Mouse (Mus musculus) heart, postnatal 25 days (tissue): ENCODE results near the gene Nmnat3. TPM values are rescaled to one million over a fixed set of nuclear protein-coding genes. Genes with fewer than 3 reads are reported as not detected.

Experiments
- DNase-seq: peaks from one replicate; pipeline ENCODE4 v3.0.0; 2022; ENCODE audit warnings: low spot score
- intact Hi-C: fragments of 180-260 bp; cut with DNase I; formaldehyde crosslinking; loops from one replicate; pipeline ENCODE4 v1.15.1; 2025
- total RNA-seq, 2 experiments: library from RNA; stranded (reverse); gene quantifications; 2 replicates each; pipeline ENCODE4 v1.2.3; 2021

The Nmnat3 gene
- total RNA-seq, 2 experiments from 2014 or later, result 11.4 to 11.8 TPM

GRCm38 (mm10) chr9:98307011-98307410 lies 19.8 kb downstream of the Nmnat3 start:
- intact Hi-C loops, result no loop called here
- DNase-seq, result no peak

GRCm38 (mm10) chr9:98311316-98311965 lies 24.2 kb downstream of the Nmnat3 start:
- no peak for DNase-seq
- intact Hi-C loops, result no loop called here

GRCm38 (mm10) chr9:98312622-98313374 lies 25.6 kb downstream of the Nmnat3 start:
- intact Hi-C loops, result no loop called here
- DNase-seq, result no peak

DNA sequence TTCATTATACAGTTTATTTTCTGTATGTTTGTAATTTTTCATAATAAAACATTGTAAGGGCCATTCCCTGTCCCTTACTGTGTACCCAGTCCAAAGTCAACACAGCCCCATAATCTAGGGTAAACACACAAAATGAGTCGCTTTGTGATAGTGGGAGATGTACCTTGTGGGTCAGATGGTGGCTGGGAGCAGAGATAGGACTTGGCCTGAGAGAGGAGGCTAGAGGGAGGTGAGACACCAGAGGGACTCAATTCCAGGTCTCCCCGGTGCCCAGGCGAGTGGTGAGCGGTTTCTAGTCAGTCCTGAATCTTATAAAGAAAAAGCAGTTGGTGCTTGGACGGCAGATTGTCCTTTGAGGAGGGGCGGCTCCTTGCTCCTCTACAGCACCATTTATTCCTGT lies 26.4 kb downstream of the Nmnat3 start:
- intact Hi-C loops, result no loop called here
- DNase-seq, result no peak

DNA sequence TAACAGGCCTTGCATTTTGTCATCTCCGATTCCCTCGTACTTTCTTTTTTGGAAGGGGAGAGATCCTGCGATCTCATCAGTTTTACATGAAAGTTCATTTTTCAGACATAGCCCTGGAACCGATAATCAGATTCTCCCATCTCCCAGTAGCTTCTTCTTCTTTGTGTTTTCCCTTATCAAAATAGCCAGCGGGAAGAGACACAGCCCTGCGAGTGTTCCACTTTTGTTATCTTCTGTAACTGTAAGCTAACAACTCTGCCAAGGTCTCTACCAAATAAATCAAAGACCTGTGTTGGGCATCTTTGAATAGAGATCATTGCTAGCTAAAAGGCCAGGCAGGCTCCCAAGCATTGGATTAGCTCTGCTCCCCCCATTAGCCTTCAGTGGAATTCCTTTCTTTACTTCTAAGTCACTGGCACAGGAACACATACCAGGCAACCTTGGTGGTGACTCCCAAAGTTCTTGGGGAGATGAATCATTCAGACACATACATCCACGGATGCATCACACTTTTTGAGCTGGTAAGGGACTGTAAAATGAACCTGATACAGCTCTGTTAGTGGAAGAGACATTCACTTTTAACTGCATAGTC lies 26.9 kb downstream of the Nmnat3 start:
- DNase-seq, result no peak
- intact Hi-C loops, result no loop called here

DNA sequence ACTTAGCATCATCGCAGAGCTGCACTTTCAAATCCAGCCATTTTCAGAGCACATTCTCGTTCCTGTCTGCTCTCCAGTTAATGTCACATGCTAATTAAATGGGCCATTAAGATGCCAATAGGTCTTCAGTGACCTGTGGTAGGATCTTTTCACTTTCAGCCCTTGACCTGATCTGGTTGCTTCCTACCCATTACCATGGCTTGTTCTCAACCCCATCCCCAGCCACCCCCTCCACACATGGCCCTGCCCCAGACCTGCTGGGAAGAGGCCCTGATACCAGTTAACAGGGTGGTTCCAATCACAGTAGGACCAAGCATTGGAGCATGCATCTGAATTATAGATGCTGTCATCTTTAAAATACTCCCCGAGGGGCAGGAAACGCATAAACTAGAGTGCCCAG lies 30.7 kb downstream of the Nmnat3 start:
- no peak for DNase-seq
- intact Hi-C loops, result no loop called here

GRCm38 (mm10) chr9:98318875-98319274 lies 31.6 kb downstream of the Nmnat3 start:
- no peak for DNase-seq
- intact Hi-C loops, result no loop called here

DNA sequence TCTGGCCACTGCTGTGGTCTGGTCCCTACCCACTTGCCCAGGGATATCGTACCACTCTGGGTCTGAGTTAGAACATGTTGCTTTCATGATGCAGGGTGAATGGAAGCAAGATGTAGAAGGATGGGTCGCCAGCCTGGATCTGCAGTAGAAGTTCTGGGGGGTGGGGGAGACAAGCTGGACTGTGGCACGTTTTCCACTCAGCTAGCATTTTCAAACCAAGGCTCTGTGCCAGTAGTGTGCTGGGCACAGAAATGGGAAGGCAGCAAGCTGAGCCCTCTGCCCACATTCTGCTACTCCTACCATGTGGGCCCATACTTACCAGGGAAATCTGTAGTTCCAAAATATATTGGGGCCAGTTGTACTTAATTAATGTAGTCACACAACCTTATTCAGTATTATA lies 33.5 kb downstream of the Nmnat3 start:
- DNase-seq, result no peak
- intact Hi-C loops, result no loop called here

DNA sequence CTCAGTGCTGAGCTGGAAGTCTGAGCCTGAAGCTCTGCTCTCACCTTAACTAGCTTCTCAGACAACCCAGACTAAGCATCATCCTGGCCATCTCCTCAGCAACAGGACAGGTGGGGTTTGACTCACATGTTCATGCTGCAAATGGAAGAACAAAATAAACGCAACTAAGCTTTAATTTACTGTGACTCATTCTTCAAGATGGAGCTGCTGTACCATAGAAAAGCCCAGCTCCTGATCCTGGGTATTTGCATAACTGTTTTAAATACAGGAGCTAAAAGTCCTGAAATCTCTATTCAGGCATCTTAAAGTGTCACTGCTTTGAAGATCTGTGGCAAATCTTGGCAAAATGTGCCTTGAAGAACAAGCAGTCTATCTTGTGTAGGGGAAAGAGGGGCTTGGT lies 38.9 kb downstream of the Nmnat3 start:
- intact Hi-C loops, result no loop called here
- DNase-seq, result no peak

DNA sequence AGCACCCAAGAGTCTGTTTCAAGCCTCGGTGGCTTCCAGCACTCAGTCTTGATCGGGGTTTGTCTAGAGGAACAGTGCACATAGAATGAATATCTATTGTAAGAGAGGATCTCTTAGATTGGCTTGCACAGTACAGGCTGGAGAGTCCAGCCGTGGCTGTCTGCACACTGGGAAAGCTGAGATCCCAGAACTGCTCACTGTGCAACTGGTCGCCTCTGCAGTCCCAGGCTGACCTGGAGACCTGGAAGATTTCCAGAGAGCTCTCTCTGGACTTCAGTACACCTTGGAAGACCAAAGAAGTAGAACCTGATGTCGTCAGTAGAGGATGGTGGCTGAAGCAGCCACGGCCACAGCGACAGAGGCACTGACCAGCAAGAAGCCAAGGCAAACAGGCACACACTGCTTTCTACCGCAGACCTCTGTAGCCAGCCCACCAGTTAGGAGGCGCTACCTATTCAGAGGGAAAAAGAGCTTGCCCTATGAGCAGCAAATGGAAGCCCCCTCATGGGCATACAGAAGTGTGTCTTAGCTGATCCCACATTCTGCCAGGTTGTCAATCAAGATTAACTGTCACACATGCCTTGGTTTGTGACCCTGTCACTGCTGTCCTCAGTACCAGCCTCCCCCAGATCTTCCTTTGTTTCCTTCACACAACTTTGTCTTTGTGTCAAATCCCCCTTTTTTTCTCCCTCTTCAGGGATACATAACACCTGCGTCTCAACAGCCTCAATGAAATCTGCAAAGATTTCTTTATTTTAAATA lies 41.4 kb downstream of the Nmnat3 start:
- no peak for DNase-seq
- intact Hi-C loops, result no loop called here

DNA sequence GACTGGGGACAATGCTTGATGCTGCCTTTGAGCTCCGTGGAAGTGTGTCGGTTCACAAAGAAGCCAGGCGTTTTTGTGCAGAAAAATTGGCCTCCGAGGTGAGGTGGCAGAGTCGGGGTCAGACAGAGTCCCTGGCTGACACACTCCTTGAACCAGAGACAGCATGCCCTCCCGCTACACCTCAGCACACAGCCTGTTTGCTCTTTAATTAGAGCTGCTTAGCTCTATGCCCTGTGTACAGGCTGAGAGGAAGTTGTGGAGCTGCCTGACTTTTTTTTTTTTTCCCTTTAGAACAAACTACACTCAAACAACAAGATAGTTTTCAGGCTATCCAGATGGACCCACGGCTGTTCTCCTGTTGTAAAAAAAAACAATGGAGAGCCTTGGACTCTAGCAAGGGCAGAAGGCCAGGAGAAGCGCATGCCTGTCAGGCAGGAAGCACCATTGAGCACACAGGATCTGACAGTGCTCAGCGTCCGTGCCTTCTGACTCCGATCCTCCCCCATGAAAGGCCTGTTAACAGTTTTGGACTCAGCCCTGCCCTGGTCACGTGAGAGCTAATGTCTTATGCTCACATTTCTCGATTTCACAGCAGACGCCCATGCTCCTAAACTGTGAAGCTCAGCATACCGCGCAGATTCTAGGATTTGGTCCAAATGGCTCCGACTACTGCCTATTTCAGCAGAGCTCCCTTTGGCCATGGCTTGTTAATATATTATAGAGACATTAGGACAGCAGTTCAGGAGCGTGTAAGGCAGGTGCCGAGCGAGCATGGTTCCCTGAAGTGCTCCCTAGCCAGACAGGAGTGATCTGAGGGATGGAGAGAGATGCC lies 42.3 kb downstream of the Nmnat3 start:
- intact Hi-C loops, result no loop called here
- peak; percentile 12 for DNase-seq

GRCm38 (mm10) chr9:98333219-98333754 lies 46.1 kb downstream of the Nmnat3 start:
- intact Hi-C loops, result no loop called here
- no peak for DNase-seq

DNA sequence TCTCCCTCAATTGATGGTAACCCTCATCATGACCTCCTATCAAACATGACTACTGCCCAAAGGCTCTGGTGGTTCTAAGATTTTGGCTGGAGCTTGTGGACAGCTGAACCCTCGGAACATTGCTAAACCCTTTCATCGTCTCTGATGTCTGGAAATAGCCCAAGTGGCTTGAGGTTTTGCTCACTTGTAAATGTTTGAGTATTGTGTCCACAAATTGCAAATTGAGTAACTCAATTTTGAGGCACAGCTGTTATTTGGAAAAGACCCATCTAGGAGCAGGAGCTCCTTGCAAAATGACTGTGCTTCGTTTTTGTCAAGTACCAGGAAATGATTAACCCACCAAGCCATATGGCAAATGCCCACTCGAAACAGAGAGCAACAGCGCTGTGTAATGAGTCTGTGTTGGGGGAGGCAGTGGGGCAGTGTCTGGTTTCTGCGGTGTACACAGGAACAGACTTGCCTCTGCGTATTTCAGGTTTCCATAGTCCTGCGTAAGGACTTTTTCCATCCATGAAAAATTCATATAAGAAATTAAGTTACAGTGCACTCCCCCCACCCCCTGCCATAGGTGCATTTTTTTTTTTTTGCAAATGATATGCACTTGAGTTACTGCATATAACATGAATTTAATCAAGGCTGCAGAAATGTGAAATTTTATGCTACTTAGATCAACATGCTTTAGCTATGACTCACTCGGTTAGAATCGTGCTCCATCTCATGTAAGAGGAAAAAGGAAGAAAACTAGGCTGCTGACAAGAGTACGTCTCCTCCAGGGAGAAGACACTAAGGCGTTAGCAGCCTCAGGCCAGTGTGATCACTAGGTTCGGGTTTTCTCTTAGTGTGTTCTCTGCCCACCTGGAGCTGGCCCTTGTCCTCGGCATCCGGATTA lies 50.9 kb downstream of the Nmnat3 start:
- intact Hi-C loops, result no loop called here
- DNase-seq, result no peak

- no peak for DNase-seq
These were observed 52.7 kb downstream of the Nmnat3 start for GRCm38 (mm10) chr9:98339971-98340370.

GRCm38 (mm10) chr9:98340427-98340826 lies 53.2 kb downstream of the Nmnat3 start:
- intact Hi-C loops, result no loop called here
- no peak for DNase-seq

More at GRCm38 (mm10) chr9:98339971-98340370, 52.7 kb downstream of the Nmnat3 start:
- intact Hi-C loops, result no loop called here

- DNase-seq, result no peak
- intact Hi-C loops, result no loop called here
These were observed 58.6 kb downstream of the Nmnat3 start for GRCm38 (mm10) chr9:98345840-98346239.

DNA sequence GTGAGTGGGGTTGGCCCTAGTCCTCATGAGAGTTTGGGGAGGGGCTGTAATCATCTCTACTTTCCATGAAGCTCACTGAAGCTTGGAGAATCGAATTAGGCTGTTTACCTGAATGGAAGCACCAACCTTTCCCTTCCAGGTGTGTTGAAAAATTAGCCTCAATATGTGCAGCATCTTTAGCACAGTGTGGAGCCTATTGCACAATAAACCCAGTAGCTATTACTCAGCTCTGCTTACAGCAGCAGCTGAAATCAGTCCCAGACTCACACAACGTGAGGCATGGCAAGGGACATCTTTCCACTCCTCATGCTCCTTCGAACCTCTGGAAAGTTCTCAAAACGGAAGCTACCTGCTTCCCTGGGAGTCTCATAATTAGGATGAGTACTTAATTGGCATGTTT lies 59.0 kb downstream of the Nmnat3 start:
- no peak for DNase-seq
- intact Hi-C loops, result no loop called here

- no peak for DNase-seq
- intact Hi-C loops, result no loop called here
These were observed 59.8 kb downstream of the Nmnat3 start for GRCm38 (mm10) chr9:98347021-98347420.
